Mouse (Mus musculus): Measurements from ENCODE around the gene Galntl6.

- no peak for TF ChIP-seq CTCF (IDR thresholded peaks at IDR 0.05; ENCODE audit: low read depth)
- TF ChIP-seq EP300 (IDR thresholded peaks at IDR 0.05; ENCODE audit: low read depth) = no peak
Observed at GRCm38 (mm10) chr8:57741983-57742382, 1170.5 kb downstream of the Galntl6 start.
